Mouse (Mus musculus): ENCODE data around the gene Cebpe. TPM values are rescaled to one million over a fixed set of nuclear protein-coding genes. Genes with fewer than 3 reads are reported as not detected.

The Cebpe gene
- polyA plus RNA-seq, 1 experiment from 2014 or later, result not detected

- no peak for ATAC-seq (ENCODE audit: insufficient number of reproducible peaks, insufficient read depth, low FRiP score, low TSS enrichment, low read depth)
- peaks cover 21% of the 10 kb centered on the region for H3K27me3 ChIP-seq
- H3K4me1 ChIP-seq (replicated peaks), result no peaks in the 10 kb centered on the region
- no peak overlapping the region for H3K4me2 ChIP-seq
- H3K27ac ChIP-seq, result no peak overlapping the region
- no peak overlapping the region for H3K4me3 ChIP-seq (replicated peaks)
- WGBS, result 33% methylated on average over 3 of the region's 3 CpGs
- no peaks in the 10 kb centered on the region for H3K36me3 ChIP-seq
- no peak overlapping the region for H3K9ac ChIP-seq (replicated peaks)
- no peaks in the 10 kb centered on the region for H3K9me3 ChIP-seq
Measured at GRCm38 (mm10) chr14:54699586-54699985, 12.4 kb downstream of the Cebpe start.

- no peaks in the 10 kb centered on the region for H3K4me1 ChIP-seq (replicated peaks)
- H3K4me3 ChIP-seq (replicated peaks), result no peak within 1 kb of the TSS
- H3K36me3 ChIP-seq, result peaks cover 5% of the 10 kb centered on the region
- H3K9ac ChIP-seq (replicated peaks), result no peak within 1 kb of the TSS
- peaks cover 21% of the 10 kb centered on the region for H3K27me3 ChIP-seq
- 80% methylated on average over 4 of the region's 4 CpGs for WGBS
- no peaks in the 10 kb centered on the region for H3K9me3 ChIP-seq
- no peak within 1 kb of the TSS for H3K27ac ChIP-seq
- ATAC-seq (ENCODE audit: insufficient number of reproducible peaks, insufficient read depth, low FRiP score, low TSS enrichment, low read depth), result no peak
- H3K4me2 ChIP-seq, result no peak within 1 kb of the TSS
Measured at GRCm38 (mm10) chr14:54698733-54699132, 13.2 kb downstream of the Cebpe start, which contains the start of gene Gm29776. Gene Gm29776, minus strand, starts transcription at chr14:54698833.

DNA sequence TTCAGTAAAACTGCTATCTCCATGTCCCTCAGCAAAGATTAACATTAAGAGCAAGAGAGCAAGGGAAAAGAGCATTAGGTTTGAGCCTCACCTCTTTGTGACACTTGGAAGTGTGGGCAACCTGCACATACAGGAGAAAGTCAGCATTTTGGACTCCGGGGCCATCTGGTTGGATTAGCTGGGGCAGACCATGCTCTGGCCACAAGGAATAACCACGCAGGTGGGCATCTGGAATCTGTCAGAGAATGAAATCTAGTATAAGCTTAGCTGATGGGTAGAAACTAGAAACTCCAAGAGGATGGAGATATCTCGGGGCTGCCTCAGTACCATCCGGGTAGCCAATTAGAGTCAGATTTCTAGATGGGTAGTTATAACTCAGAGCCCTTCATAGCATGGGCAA is 15.2 kb downstream of the Cebpe start:
- H3K4me3 ChIP-seq (replicated peaks), result no peak overlapping the region
- peaks cover 4% of the 10 kb centered on the region for H3K27me3 ChIP-seq
- no peaks in the 10 kb centered on the region for H3K4me1 ChIP-seq (replicated peaks)
- peaks cover 19% of the 10 kb centered on the region for H3K36me3 ChIP-seq
- ATAC-seq (ENCODE audit: insufficient number of reproducible peaks, insufficient read depth, low FRiP score, low TSS enrichment, low read depth), result no peak
- H3K9me3 ChIP-seq, result no peaks in the 10 kb centered on the region
- H3K27ac ChIP-seq, result no peak overlapping the region
- WGBS, result 75% methylated on average over 4 of the region's 4 CpGs
- H3K4me2 ChIP-seq, result no peak overlapping the region
- H3K9ac ChIP-seq (replicated peaks), result no peak overlapping the region

DNA sequence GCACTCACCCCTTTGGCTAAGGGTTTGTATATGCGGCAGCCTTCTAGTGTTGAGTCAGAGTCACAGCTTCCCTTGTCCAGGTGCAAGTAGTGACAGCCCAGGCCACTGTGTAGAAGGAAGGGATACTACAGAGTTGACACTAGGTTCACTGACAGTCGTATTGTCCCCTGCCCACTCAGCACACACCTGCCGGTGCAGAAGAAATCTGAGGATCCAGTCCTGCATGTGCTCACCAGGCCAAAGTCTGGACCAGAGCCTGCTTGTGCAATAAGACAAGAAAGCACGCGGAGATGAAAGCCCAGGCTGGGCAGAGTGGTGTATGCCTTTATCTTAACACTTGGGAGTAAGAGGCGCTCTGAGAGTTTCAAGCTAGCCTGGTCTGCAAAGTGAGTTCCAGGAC is 16.9 kb downstream of the Cebpe start:
- 63% methylated on average over 6 of the region's 6 CpGs for WGBS
- Histone ChIP-seq H3K4me1 (replicated peaks) (no peaks in the 10 kb centered on the region), H3K36me3 (peaks cover 30% of the 10 kb centered on the region), H3K27ac (no peak overlapping the region), H3K4me3 (replicated peaks) (no peak overlapping the region), H3K9me3 (no peaks in the 10 kb centered on the region), H3K27me3 (no peaks in the 10 kb centered on the region), H3K9ac (replicated peaks) (no peak overlapping the region), H3K4me2 (no peak overlapping the region)
- no peak for ATAC-seq (ENCODE audit: insufficient number of reproducible peaks, insufficient read depth, low FRiP score, low TSS enrichment, low read depth)

DNA sequence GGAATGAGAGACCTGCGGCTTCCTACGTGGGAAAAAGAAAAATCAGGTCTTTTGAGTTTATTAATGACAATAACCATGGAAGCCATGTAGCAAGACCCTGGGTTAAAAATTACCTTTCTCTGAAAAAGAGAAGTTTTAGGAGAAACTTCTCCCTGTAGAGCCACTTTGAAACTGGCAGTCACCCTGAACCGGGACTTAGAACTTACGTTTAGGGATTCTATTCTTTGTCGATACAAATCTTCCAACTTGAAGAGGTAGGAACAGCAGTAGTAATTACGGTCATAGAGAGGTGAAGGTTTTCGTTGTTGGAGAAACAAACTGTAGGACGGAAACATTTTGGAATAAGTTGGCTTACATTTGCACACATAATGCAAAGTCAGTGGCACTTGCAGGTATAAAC is 24.7 kb downstream of the Cebpe start:
- Histone ChIP-seq H3K4me3 (replicated peaks) (peak overlapping the region; percentile 80), H3K27ac (peak overlapping the region; percentile 95; the same call in 1 of the 2 replicates), H3K36me3 (peaks cover 40% of the 10 kb centered on the region), H3K9ac (replicated peaks) (peak overlapping the region; percentile 95), H3K4me1 (replicated peaks) (peaks cover 21% of the 10 kb centered on the region), H3K4me2 (peak overlapping the region; percentile 67), H3K27me3 (no peaks in the 10 kb centered on the region), H3K9me3 (no peaks in the 10 kb centered on the region)
- ATAC-seq (ENCODE audit: insufficient number of reproducible peaks, insufficient read depth, low FRiP score, low TSS enrichment, low read depth), result no peak
- 5% methylated on average over 8 of the region's 8 CpGs for WGBS

- under 1% methylated on average over 44 of the region's 44 CpGs for WGBS
- H3K36me3 ChIP-seq, result peaks cover 46% of the 10 kb centered on the region
- peak within 1 kb of the TSS; percentile 95 for H3K9ac ChIP-seq (replicated peaks)
Measured at GRCm38 (mm10) chr14:54686522-54687143, 25.3 kb downstream of the Cebpe start, which contains the start of gene Acin1. Gene Acin1, minus strand, starts transcription at chr14:54686931.

GRCm38 (mm10) chr14:54686063-54686521 is 25.9 kb downstream of the Cebpe start, which contains the start of gene 1700123O20Rik:
Gene 1700123O20Rik, plus strand, starts transcription at chr14:54686216.
- peak; percentile 64 for ATAC-seq (ENCODE audit: insufficient number of reproducible peaks, insufficient read depth, low FRiP score, low TSS enrichment, low read depth)
- H3K27me3 ChIP-seq, result no peaks in the 10 kb centered on the region
- peaks cover 21% of the 10 kb centered on the region for H3K4me1 ChIP-seq (replicated peaks)
- WGBS, result under 1% methylated on average over 41 of the region's 41 CpGs
- H3K27ac ChIP-seq, result peak within 1 kb of the TSS; percentile 95
- peak within 1 kb of the TSS; percentile 86 for H3K4me2 ChIP-seq
- H3K9me3 ChIP-seq, result no peaks in the 10 kb centered on the region
- H3K4me3 ChIP-seq (replicated peaks), result peak within 1 kb of the TSS; percentile 80
- peaks cover 49% of the 10 kb centered on the region for H3K36me3 ChIP-seq
- H3K9ac ChIP-seq (replicated peaks), result peak within 1 kb of the TSS; percentile 95

More at GRCm38 (mm10) chr14:54686522-54687143, 25.3 kb downstream of the Cebpe start, which contains the start of gene Acin1:
- H3K4me1 ChIP-seq (replicated peaks), result peaks cover 21% of the 10 kb centered on the region
- no peaks in the 10 kb centered on the region for H3K27me3 ChIP-seq
- H3K9me3 ChIP-seq, result no peaks in the 10 kb centered on the region
- H3K4me2 ChIP-seq, result peak within 1 kb of the TSS; percentile 86
- peak; percentile 97 for ATAC-seq (ENCODE audit: insufficient number of reproducible peaks, insufficient read depth, low FRiP score, low TSS enrichment, low read depth)
- peak within 1 kb of the TSS; percentile 80 for H3K4me3 ChIP-seq (replicated peaks)
- peak within 1 kb of the TSS; percentile 95 for H3K27ac ChIP-seq

DNA sequence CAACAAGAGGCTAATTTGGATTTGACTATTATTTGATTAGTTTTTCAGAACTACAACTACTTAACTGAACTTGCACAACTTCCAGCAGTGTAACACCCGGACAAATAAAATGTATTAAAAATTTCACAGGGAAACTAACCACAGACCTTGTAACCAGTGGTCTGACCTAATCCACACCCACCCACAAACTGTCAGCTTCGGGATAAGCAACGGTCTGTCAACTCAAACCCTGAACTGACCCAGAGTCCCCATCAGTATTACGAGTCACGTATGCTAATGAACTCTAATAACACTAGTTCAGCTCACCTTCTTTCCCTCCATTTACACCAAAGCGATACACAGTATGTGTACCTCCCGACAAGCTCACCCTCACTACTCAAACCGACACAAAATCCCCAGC is 26.5 kb downstream of the Cebpe start:
- Histone ChIP-seq H3K36me3 (peaks cover 47% of the 10 kb centered on the region), H3K4me3 (replicated peaks) (peak overlapping the region; percentile 80), H3K4me1 (replicated peaks) (peaks cover 21% of the 10 kb centered on the region), H3K9me3 (no peaks in the 10 kb centered on the region), H3K27ac (peak overlapping the region; percentile 35; the same call in 1 of the 2 replicates), H3K4me2 (peak overlapping the region; percentile 86), H3K9ac (replicated peaks) (peak overlapping the region; percentile 95), H3K27me3 (no peaks in the 10 kb centered on the region)
- no peak for ATAC-seq (ENCODE audit: insufficient number of reproducible peaks, insufficient read depth, low FRiP score, low TSS enrichment, low read depth)
- 8% methylated on average over 8 of the region's 8 CpGs for WGBS

DNA sequence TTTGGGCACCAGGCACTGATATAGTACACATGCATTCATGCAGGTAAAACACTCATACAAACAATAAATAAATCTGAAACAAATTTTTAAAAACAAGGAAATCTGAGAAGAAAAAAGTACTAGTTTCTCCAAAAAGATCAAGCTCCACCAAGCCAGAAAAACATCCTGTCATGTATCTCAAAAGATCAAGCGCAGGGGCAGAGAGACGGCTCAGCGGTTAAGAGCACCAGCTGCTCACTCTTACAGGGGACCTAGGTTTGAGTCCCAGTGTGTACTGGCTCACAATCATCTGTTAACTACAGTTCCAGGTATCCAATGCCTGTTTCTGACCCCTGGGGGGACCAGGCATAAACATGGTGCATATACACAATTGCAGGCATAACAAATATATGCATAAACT is 29.6 kb downstream of the Cebpe start:
- Histone ChIP-seq H3K27me3 (no peaks in the 10 kb centered on the region), H3K27ac (no peak overlapping the region), H3K4me2 (no peak overlapping the region), H3K4me3 (replicated peaks) (no peak overlapping the region), H3K36me3 (peaks cover 61% of the 10 kb centered on the region), H3K9me3 (no peaks in the 10 kb centered on the region), H3K9ac (replicated peaks) (no peak overlapping the region), H3K4me1 (replicated peaks) (peaks cover 9% of the 10 kb centered on the region)
- 94% methylated on average over 3 of the region's 3 CpGs for WGBS
- no peak for ATAC-seq (ENCODE audit: insufficient number of reproducible peaks, insufficient read depth, low FRiP score, low TSS enrichment, low read depth)

GRCm38 (mm10) chr14:54678657-54679304 is 33.2 kb downstream of the Cebpe start:
- Histone ChIP-seq H3K9ac (replicated peaks) (no peak overlapping the region), H3K4me1 (replicated peaks) (no peaks in the 10 kb centered on the region), H3K4me3 (replicated peaks) (no peak overlapping the region), H3K9me3 (no peaks in the 10 kb centered on the region), H3K27ac (no peak overlapping the region), H3K27me3 (no peaks in the 10 kb centered on the region), H3K36me3 (peaks cover 91% of the 10 kb centered on the region), H3K4me2 (no peak overlapping the region)
- 91% methylated on average over 16 of the region's 16 CpGs for WGBS
- ATAC-seq (ENCODE audit: insufficient number of reproducible peaks, insufficient read depth, low FRiP score, low TSS enrichment, low read depth), result no peak

DNA sequence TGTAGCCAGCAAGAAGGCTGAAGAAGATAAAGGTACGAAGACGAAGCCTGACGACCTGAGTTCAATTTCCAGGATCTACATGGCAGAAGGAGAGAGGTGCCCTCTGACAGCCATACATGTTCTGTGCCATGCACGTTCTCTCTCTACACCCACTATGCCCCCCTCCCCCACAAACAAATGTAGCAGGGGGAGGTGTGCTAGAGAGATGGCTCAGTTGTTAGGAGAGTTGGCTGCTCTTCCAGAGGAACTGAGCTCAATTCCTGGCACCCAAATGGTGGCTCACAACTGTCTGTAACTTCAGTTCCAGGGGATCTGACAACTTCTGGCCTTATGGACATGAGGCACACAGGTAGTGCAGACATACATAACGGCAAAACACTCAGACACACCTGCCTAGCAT is 35.7 kb downstream of the Cebpe start:
- ATAC-seq (ENCODE audit: insufficient number of reproducible peaks, insufficient read depth, low FRiP score, low TSS enrichment, low read depth), result no peak
- Histone ChIP-seq H3K9me3 (no peaks in the 10 kb centered on the region), H3K4me3 (replicated peaks) (no peak overlapping the region), H3K4me2 (no peak overlapping the region), H3K36me3 (peaks cover 90% of the 10 kb centered on the region), H3K4me1 (replicated peaks) (no peaks in the 10 kb centered on the region), H3K27ac (no peak overlapping the region), H3K27me3 (no peaks in the 10 kb centered on the region), H3K9ac (replicated peaks) (no peak overlapping the region)
- 89% methylated on average over 5 of the region's 5 CpGs for WGBS

Measured in limb, embryonic 12.5 days (tissue).